Mouse (Mus musculus) MEL (cell line): ENCODE results near the gene Lgsn. TPM values are rescaled to one million over a fixed set of nuclear protein-coding genes. Genes with fewer than 3 reads are reported as not detected.

Experiments used
- DNase-seq: peaks from one replicate; pipeline ENCODE4 v3.0.0; 2011; ENCODE audit warnings: low read depth, low spot score
- H3K27ac ChIP-seq: 2 replicates; pipeline ENCODE4 v1.5.1; 2012; ENCODE audit warnings: low read depth, mild to moderate bottlenecking, control low read depth, low read length, moderate library complexity; ENCODE audit not compliant: control insufficient read depth
- H3K27me3 ChIP-seq, 2 experiments: fragments of 150-350 bp in 1 of 2; sonication (generic) in 1 of 2; 2 replicates each; pipeline ENCODE4 v1.6.1; 2012; ENCODE audit warnings: low read length in 2 of 2, mild to moderate bottlenecking in 2 of 2, improper control_type of control experiment in 1 of 2, moderate library complexity in 1 of 2; ENCODE audit not compliant: insufficient read depth in 2 of 2, control insufficient read depth in 1 of 2
- H3K36me3 ChIP-seq, 2 experiments: 2 replicates each; pipeline ENCODE4 v1.6.1; 2012 to 2014; ENCODE audit warnings: low read length in 2 of 2, improper control_type of control experiment in 1 of 2, inconsistent platforms in 1 of 2, mild to moderate bottlenecking in 1 of 2; ENCODE audit not compliant: insufficient read depth in 2 of 2, control insufficient read depth in 1 of 2
- H3K4me1 ChIP-seq, 2 experiments: fragments of 150-350 bp in 1 of 2; sonication (generic) in 1 of 2; 2 replicates each; pipeline ENCODE4 v1.6.1; 2012; ENCODE audit warnings: low read length in 2 of 2, improper control_type of control experiment in 1 of 2, mild to moderate bottlenecking in 1 of 2; ENCODE audit not compliant: insufficient read depth in 2 of 2, control insufficient read depth in 1 of 2
- H3K4me3 ChIP-seq, 2 experiments: fragments of 150-350 bp in 1 of 2; sonication (generic) in 1 of 2; 2 replicates each; pipeline ENCODE4 v1.5.1; 2012; ENCODE audit warnings: low read depth in 2 of 2, low read length in 2 of 2, mild to moderate bottlenecking in 2 of 2, moderate library complexity in 2 of 2, control low read depth in 1 of 2, improper control_type of control experiment in 1 of 2; ENCODE audit not compliant: control insufficient read depth in 1 of 2, insufficient read depth in 1 of 2
- H3K79me2 ChIP-seq: 2 replicates; pipeline ENCODE4 v1.6.1; 2012; ENCODE audit warnings: mild to moderate bottlenecking, low read length, moderate library complexity; ENCODE audit not compliant: control insufficient read depth, poor library complexity, insufficient read depth
- H3K9ac ChIP-seq: 2 replicates; pipeline ENCODE4 v1.6.1; 2012; ENCODE audit warnings: low read depth, mild to moderate bottlenecking, control low read depth, low read length, moderate library complexity; ENCODE audit not compliant: control insufficient read depth, poor library complexity, severe bottlenecking
- H3K9me3 ChIP-seq: fragments of 150-350 bp; sonication (generic); replicated peaks from 2 replicates; pipeline ENCODE4 v1.6.1; 2012; ENCODE audit warnings: mild to moderate bottlenecking, low read length, improper control_type of control experiment, moderate library complexity; ENCODE audit not compliant: insufficient read depth
- MYC ChIP-seq: IDR thresholded peaks from 2 replicates; pipeline ENCODE4 v1.6.1; 2011; ENCODE audit warnings: low read depth, mild to moderate bottlenecking, low read length, improper control_type of control experiment, moderate library complexity
- NRF1 ChIP-seq: IDR thresholded peaks from 2 replicates; pipeline ENCODE4 v1.6.1; 2014; ENCODE audit warnings: low read depth, mild to moderate bottlenecking, inconsistent platforms, low read length, improper control_type of control experiment, moderate library complexity; ENCODE audit not compliant: poor library complexity, insufficient read depth, severe bottlenecking
- ZC3H11A ChIP-seq: IDR thresholded peaks from 2 replicates; pipeline ENCODE4 v1.6.1; 2012; ENCODE audit warnings: low read depth, mild to moderate bottlenecking, inconsistent platforms, low read length, improper control_type of control experiment
- ZNF384 ChIP-seq: IDR thresholded peaks from 2 replicates; pipeline ENCODE4 v1.6.1; 2012; ENCODE audit warnings: low read depth, mild to moderate bottlenecking, inconsistent platforms, low read length, improper control_type of control experiment
- polyA plus RNA-seq, 2 experiments: library from polyadenylated mRNA; stranded (reverse) in 1 of 2; unstranded in 1 of 2; fragments of >175 nt in 1 of 2; fragments of >200 nt in 1 of 2; gene quantifications; 2 replicates each; pipeline versions ENCODE4 v1.2.1 to v1.2.4; 2012; ENCODE audit warnings: low replicate concordance in 2 of 2, low read depth in 1 of 2; ENCODE audit not compliant: insufficient read length in 2 of 2, insufficient read depth in 1 of 2, missing spikeins in 1 of 2
- total RNA-seq: library from RNA; depleted of rRNA; stranded (reverse); fragments of 300-350 nt; gene quantifications from 2 replicates; pipeline ENCODE4 v1.2.3, GENCODE M21; 2012; rRNA removed

The Lgsn gene
- total and polyA plus RNA-seq, 3 experiments, result not detected

DNA sequence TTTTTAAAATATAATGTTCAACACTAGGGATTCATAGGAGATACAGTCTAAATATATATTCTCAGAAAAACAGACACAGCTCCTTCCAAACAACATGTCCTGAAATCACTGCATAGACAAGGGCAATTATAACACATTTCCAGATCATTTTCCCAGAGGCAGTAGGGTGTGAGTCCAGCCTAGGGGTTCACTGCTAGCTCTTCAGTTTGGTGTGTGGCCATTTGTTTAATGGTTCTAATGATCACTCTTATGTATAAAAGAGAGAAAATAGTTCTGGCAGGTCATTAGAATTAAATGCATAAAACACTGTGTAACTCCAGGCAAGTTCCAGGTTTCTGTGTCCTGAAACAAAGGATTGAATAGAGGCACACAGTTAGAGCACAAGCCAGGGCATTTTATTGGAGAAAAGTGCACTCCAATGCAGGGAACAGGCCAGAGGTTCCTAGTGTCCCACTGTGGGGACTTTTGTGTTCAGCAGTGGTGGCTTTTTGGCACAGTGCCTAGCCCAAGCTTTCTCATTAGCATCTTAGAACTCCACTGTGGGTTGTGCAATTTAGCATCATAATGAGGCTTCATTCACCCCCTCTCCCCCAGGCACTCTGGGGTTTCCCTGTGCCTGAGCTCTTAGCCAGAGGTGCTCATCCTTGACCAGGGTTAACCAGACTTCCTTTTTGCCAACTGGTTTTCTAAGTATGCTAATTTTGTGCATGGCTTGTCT is 57.3 kb downstream of the Lgsn start:
- Histone ChIP-seq H3K27me3 (no peaks in the 10 kb centered on the region), H3K36me3 (no peaks in the 10 kb centered on the region), H3K4me1 (no peaks in the 10 kb centered on the region), H3K9ac (no peak overlapping the region), H3K27ac (no peak overlapping the region), H3K9me3 (no peaks in the 10 kb centered on the region), H3K4me3 (no peak overlapping the region), H3K79me2 (no peaks in the 10 kb centered on the region)
- no peak for DNase-seq
- TF ChIP-seq MYC, result no peak
- no peak for TF ChIP-seq NRF1
- TF ChIP-seq ZC3H11A, result no peak
- no peak for TF ChIP-seq ZNF384

Other genes starting within 250 kb of the Lgsn start
- not detected in 2 replicates for gene AC153137.1, start 198.4 kb upstream of the Lgsn start, total RNA-seq
- gene AC153137.1, start 198.4 kb upstream of the Lgsn start, polyA plus RNA-seq, result not detected
- not detected in 2 replicates for gene 4931428L18Rik, start 46.3 kb downstream of the Lgsn start, total RNA-seq
- gene 4931428L18Rik, start 46.3 kb downstream of the Lgsn start, polyA plus RNA-seq, result not detected
- gene Pih1d3, start 46.4 kb downstream of the Lgsn start, total RNA-seq, result not detected in 2 replicates
- not detected for gene Pih1d3, start 46.4 kb downstream of the Lgsn start, polyA plus RNA-seq